Mouse (Mus musculus): Measurements from ENCODE around the gene Srsf9.
"Not testable (repeated sequence)": the region's sequence is repeated elsewhere in the genome, so short reads cannot be mapped to it uniquely, and the experiment has no call there.

Gene Srsf9

DNA sequence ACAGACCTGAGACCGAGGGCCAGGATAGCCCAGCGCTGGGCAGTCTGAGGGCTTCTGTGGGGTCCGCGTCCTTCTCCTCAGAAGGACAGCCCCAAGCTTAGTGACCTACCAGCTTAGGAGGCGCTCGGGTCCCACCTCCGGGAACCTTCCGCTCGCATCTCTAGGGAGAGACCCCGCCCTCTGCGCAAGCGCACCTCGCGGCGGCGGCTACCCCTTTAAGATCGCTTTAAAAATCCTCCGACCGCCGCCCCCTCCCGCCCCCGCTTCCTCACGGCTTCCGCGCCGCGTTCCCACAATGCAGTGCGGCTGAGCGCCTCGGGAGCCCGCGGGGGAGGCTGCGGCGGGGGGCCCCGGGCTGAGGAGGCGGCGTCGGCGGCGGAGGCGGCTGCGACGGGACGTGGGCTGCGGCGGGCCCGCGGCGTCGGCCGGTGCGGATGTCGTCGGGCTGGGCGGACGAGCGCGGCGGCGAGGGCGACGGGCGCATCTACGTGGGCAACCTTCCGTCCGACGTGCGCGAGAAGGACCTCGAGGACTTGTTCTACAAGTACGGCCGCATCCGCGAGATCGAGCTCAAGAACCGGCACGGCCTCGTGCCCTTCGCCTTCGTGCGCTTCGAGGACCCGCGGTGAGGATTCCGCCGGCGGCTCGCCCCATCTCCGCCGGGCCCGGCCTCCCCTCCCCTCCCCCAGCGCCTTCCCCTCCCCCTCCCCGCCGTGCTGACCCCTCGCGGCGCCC lies at the start of gene Srsf9:
Gene Srsf9 (plus strand): TSS at position 303 of the 735 bp plus-strand sequence.
- peak; percentile 92 for DNase-seq (ENCODE audit: extremely low read depth, insufficient read length, low spot score)

- no peak for DNase-seq (ENCODE audit: extremely low read depth, insufficient read length, low spot score)
Measured at GRCm38 (mm10) chr5:115278053-115278452, 48.9 kb upstream of the Srsf9 start.

DNA sequence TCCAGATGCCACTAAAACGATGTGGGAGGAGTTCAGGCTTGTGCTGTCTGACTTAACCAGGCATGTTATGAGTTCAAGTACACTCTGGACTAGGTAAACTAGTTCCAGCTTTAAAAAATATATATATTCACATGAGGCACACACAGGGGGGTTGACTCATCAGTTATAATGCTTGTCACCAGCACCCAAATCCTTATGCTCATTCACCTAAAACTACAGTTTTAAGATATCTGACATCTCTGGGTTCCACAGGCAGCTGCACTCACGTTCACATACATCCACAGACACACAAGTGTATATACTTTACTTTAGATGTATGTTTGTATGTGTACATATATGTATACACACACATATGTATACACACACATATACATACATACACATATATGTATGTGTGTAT lies 48.2 kb upstream of the Srsf9 start:
- no peak for DNase-seq (ENCODE audit: extremely low read depth, insufficient read length, low spot score)

GRCm38 (mm10) chr5:115279226-115280049 lies 47.5 kb upstream of the Srsf9 start, which contains the start of gene Coq5:
Gene Coq5, plus strand, starts transcription at chr5:115279666.
- DNase-seq (ENCODE audit: extremely low read depth, insufficient read length, low spot score): peak; percentile 83

GRCm38 (mm10) chr5:115280050-115280687 lies 46.8 kb upstream of the Srsf9 start:
- DNase-seq (ENCODE audit: extremely low read depth, insufficient read length, low spot score): no peak

- no peak for DNase-seq (ENCODE audit: extremely low read depth, insufficient read length, low spot score)
Measured at GRCm38 (mm10) chr5:115284735-115285134, 42.2 kb upstream of the Srsf9 start.

DNA sequence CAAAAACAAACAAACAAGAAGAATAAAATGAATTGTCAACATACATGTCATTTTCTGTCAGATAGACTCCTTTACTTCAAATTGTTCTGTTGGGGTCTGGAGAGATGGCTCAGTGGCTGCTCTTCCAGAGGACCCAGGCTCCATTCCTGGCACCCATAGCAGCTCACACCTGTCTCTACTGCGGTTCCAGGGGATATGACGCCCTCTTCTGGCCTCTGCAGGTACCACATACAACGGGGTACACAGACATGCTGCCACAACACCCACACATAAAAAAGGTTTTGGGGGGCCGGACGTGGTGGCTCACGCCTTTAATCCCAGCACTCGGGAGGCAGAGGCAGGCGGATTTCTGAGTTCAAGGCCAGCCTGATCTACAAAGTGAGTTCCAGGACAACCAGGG lies 32.8 kb upstream of the Srsf9 start:
- DNase-seq (ENCODE audit: extremely low read depth, insufficient read length, low spot score): no peak

DNA sequence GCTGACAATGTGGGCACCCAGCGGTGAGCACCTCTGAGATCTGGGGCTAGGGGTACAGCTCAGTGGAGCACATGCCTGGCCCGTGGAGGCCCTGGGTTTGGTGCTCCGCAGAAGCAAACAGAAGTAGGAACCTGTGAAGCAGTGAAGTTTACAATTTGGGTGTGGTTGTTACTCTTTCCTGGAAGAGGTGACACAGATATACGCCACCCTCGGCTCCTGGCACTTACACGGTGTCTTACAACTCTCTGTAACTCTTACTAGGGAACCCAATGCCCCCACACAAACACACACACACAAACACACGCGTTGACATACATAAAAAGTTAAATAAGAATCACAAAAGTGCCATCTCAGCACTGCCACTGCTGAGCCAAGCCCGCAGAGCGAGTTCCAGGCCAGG lies 30.6 kb upstream of the Srsf9 start:
- DNase-seq (ENCODE audit: extremely low read depth, insufficient read length, low spot score): no peak

DNA sequence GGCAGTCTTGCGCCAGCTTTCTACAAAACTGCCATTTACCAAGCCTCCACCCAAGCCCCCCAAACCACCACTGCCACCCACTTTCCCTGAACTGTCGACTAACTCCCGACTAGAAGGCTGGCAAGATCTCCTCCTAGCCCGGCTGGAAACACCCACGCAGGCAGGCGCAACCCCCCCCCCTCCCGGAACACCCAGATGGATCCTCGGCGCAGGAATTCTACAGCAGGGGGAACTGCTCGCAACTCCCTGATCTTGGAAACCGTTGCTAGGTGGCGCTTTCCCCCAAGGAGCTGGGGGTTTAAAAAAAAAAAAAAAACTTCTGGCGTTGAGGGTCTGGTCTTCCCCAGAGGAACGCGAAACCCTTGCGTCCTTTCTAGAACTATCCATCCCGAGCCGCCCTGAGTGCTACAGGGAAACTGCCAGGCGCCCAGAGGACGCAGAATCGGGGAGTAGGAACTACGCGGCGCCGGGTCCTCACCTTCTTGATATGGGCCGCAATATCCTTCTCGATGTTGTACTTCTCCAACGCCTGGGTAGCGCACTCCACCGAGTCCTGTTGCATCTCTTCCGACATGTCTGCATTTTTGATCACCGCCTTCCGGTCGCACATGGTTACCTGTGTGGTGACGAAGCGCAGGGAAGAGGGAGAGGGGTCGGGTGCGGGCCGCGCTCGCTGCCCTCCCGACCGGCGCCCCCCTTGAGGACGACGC lies 26.8 kb upstream of the Srsf9 start:
- peak; percentile 71 for DNase-seq (ENCODE audit: extremely low read depth, insufficient read length, low spot score)

DNA sequence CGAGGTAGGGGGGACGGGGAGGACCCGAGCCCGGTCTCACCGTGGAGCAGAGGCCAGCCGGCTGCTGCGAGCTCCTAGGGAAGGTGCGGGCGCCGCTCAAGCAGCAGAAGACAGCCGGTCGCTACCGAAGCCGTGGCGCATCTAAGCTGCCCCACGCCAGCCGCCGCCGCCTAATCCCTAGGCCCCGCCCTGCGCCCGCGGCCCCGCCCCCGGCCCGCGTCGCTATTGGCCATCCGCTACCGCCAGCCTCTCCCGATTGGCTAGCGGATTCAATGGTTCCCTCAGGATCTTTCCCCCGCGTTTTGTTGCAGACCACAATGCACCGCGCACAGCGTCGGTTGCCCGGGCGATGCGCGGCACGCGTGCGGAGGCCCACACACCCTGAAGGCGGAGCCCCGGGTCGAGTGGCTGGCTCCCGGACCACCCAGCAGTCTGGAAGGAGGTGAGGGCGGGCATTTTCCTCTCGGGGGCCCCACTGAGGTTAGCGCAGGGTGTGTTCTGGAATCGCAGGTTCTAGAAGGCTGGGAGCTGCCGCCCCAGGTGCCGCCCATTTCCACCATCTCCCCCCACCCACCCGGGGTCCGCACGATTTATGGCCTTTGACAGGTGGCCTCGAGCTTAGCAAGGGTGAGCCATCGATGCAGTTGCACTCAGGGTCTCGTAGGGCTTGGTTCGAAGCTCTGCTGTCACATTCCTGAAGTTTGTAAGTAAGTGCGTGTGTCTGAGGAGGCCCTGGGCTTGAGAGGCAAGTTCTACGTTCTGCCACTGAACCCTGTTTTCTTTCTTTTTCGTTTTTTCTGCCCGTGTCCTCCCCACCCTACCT lies 26.0 kb upstream of the Srsf9 start, which contains the start of gene Dynll1:
Gene Dynll1 (minus strand): TSS at position 208 of the 823 bp plus-strand sequence.
- DNase-seq (ENCODE audit: extremely low read depth, insufficient read length, low spot score): peak; percentile 97

- no peak for DNase-seq (ENCODE audit: extremely low read depth, insufficient read length, low spot score)
Measured at GRCm38 (mm10) chr5:115301615-115302014, 25.4 kb upstream of the Srsf9 start.

- not testable (repeated sequence) for DNase-seq (ENCODE audit: extremely low read depth, insufficient read length, low spot score)
Measured at GRCm38 (mm10) chr5:115302190-115302589, 24.8 kb upstream of the Srsf9 start.

GRCm38 (mm10) chr5:115312354-115312753 lies 14.6 kb upstream of the Srsf9 start:
- no peak for DNase-seq (ENCODE audit: extremely low read depth, insufficient read length, low spot score)

DNA sequence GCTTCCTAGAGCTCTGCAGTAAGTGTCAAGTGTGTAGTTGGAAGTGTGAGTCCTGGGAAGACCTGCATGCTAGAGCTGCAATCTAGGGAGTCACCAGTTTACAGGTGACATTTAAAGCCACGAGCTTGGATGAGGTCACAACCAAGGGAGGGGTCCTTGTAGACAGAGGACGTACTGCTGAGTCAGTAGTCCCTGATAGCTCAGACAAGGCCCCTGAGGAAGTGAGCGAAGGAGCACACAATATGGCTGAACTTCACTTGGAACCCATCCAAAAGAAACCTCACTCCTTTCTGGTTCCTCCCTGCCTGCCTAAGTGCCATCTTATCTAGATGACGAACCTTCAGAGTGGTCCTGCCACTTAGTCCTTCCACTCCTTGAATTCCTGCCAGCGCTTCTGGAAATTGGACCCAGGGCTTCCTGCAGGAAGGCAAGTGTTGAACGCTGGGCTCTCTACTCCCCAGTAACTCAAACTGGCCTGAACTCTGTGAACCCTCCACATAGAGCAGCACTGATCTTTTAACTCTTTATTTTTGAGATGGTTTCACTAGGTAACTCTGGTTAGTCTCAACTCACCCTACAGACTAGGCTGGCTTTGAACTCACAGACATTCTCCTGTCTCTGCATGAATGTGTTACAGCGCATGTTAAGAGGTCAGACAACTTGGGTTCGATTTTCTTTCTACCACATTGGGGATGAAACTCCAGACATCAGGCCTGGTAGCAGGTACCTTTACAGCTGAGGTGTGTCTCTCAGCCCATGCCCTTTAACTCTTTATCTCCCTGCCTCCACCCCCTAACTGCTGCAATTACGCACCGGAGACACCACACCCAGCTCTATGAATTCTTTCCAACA lies 13.9 kb upstream of the Srsf9 start:
- no peak for DNase-seq (ENCODE audit: extremely low read depth, insufficient read length, low spot score)

DNA sequence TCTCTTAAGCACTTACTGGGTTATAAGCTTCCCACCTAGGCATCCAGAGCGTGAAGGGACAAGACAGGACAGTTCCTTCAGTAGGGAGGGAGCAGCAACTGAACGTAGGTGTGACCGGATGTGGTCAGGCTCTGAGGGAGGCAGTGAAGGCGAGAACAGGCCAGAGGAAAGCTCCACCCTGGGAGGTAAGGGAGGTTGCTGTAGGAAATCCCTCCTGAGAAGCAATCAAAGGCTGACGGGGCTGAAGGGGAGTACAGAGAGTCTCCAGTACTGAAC lies 13.4 kb upstream of the Srsf9 start:
- no peak for DNase-seq (ENCODE audit: extremely low read depth, insufficient read length, low spot score)

GRCm38 (mm10) chr5:115316968-115317644 lies 9.9 kb upstream of the Srsf9 start:
- no peak for DNase-seq (ENCODE audit: extremely low read depth, insufficient read length, low spot score)

- DNase-seq (ENCODE audit: extremely low read depth, insufficient read length, low spot score): no peak
Measured at GRCm38 (mm10) chr5:115317645-115318328, 9.2 kb upstream of the Srsf9 start.
